Mouse (Mus musculus) limb, embryonic 11.5 days (tissue): ENCODE measurements around the gene Plvap. TPM values are rescaled to one million over a fixed set of nuclear protein-coding genes. Genes with fewer than 3 reads are reported as not detected.
A peak's percentile ranks its signal among the peaks of the same experiment; 100 is the strongest.
"Not testable (repeated sequence)": the region's sequence is repeated elsewhere in the genome, so short reads cannot be mapped to it uniquely, and the experiment has no call there.

ENCODE experiments used
- ATAC-seq: fragments of 200-750 bp; cut with Nextera tagmentation; 2 replicates; pipeline ENCODE4 v1.8.0; 2017; ENCODE audit warnings: low read depth; ENCODE audit not compliant: insufficient number of reproducible peaks, low FRiP score, low TSS enrichment
- DNase-seq: peaks from one replicate; pipeline ENCODE4 v3.0.0-alpha.2; 2015; ENCODE audit warnings: low spot score
- H3K27ac ChIP-seq: fragments of 300-500 bp; sonication (generic); replicated peaks from 2 replicates; pipeline ENCODE4 v1.5.1; 2014; ENCODE audit warnings: low read depth, mild to moderate bottlenecking, low read length
- H3K27me3 ChIP-seq: fragments of 300-500 bp; sonication (generic); 2 replicates; pipeline ENCODE4 v1.6.1; 2014; ENCODE audit warnings: mild to moderate bottlenecking, low read length, mixed read lengths; ENCODE audit not compliant: control insufficient read depth, insufficient read depth
- H3K36me3 ChIP-seq: fragments of 300-500 bp; sonication (generic); 2 replicates; pipeline ENCODE4 v1.6.1; 2014; ENCODE audit warnings: mild to moderate bottlenecking, low read length, moderate library complexity, mixed read lengths; ENCODE audit not compliant: control insufficient read depth, insufficient read depth
- H3K4me1 ChIP-seq: fragments of 300-500 bp; sonication (generic); 2 replicates; pipeline ENCODE4 v1.6.1; 2014; ENCODE audit warnings: low read length, mixed read lengths; ENCODE audit not compliant: control insufficient read depth, insufficient read depth
- H3K4me2 ChIP-seq: fragments of 300-500 bp; sonication (generic); 2 replicates; pipeline ENCODE4 v1.6.1; 2014; ENCODE audit warnings: low read depth, mild to moderate bottlenecking, moderate library complexity; ENCODE audit not compliant: severe bottlenecking
- H3K4me3 ChIP-seq: fragments of 300-500 bp; sonication (generic); 2 replicates; pipeline ENCODE4 v1.5.1; 2014; ENCODE audit warnings: low read depth, low read length
- H3K9ac ChIP-seq: fragments of 300-500 bp; sonication (generic); 2 replicates; pipeline ENCODE4 v1.6.1; 2014; ENCODE audit warnings: mild to moderate bottlenecking, low read length
- H3K9me3 ChIP-seq: fragments of 300-500 bp; sonication (generic); 2 replicates; pipeline ENCODE4 v1.6.1; 2016; ENCODE audit warnings: low read length; ENCODE audit not compliant: control insufficient read depth
- WGBS: fragments of 180-500 bp; shearing (Covaris S2); extraction: QIAGEN DNeasy Blood & Tissue Kit; methylation state at CpG from one replicate; pipeline ENCODE4 v1.1.7; 2014; 5-methylcytosine and 5-hydroxymethylcytosine counted together
- polyA plus RNA-seq: library from polyadenylated mRNA; unstranded; fragments of >200 nt; fragmentation: Nextera tagmentation; extraction: Ambion mirVana; gene quantifications from 2 replicates; pipeline ENCODE4 v1.2.1, GENCODE M21; 2014

Plvap gene
- polyA plus RNA-seq, 1 experiment from 2014 or later, result 58.2 TPM

DNA sequence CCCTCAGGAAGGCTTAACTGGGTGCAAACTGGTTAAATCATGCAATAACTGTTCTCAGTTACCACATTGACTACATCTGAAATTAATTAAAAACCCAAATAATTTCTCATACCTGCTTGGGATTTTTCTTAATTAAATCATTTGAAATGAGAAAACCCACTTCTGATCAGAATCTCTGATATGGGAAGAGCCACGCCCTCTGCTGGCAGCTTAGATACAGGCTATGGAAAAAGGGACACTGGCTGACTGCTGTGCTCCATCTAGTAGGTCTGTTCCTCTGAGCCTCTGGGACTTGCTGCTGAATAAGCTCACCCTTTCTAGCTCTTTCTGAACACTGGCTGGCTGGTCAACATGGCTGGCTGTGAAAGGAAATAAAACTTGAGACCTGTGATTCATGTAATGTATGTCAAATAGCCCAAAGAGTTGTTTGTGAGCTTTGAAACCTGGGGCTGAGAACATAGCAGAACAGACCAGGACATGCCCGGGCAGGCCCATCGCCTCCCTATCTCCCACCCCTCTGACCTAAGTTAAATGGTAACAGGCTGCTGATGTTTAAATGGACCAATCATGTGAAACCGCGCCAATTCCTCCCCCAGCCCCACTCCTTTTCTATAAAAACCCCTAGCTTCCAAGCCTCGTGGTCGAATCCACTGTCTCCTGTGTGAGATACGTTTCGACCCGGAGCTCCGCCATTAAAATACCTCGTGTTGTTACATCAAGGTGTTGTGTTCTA lies 19.3 kb upstream of the Plvap start:
- H3K27me3 ChIP-seq, H3K4me1 ChIP-seq, ATAC-seq, H3K27ac ChIP-seq, H3K9me3 ChIP-seq, H3K36me3 ChIP-seq, H3K9ac ChIP-seq, H3K4me2 ChIP-seq, DNase-seq, H3K4me3 ChIP-seq: not testable (repeated sequence)
- 75% methylated on average over 5 of the region's 12 CpGs for WGBS

DNA sequence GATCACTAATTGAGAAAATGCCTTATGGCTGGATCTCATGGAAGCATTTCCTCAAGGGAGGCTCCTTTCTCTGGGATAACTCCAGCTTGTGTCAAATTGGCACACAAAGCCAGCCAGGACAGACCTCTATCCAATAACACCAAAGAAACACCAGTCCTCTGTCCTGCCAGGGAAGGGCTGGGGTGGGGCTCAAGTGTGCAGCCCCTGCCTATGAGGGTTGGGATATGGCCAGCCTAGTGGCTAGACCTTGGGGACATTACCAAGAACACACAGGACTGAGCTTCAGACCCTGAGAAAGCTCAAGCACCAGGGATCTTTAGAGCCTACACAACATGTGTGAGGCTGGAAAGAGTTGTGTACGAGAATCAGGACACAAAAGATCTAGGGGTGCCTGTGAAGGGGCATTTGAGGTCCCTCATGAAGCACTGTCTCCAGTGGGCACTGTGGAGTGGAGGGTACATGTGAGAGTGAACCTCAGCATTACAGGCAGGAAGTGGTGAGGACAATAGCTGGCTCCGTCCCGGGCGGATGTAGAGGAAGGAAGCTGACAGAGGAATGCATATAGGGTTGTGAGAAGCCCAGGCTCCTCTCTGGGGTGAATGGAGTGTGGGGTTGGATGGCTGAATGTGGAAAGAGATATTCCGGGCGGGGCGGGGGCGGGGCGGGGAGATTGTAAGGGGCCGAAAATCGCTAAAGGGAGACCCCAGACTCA lies 17.0 kb upstream of the Plvap start:
- Histone ChIP-seq H3K36me3 (no peaks in the 10 kb centered on the region), H3K27me3 (peaks cover 15% of the 10 kb centered on the region), H3K9me3 (no peaks in the 10 kb centered on the region), H3K4me2 (no peak overlapping the region), H3K4me1 (peaks cover 3% of the 10 kb centered on the region; the same call in 1 of the 2 replicates), H3K9ac (no peak overlapping the region), H3K4me3 (no peak overlapping the region), H3K27ac (peak overlapping the region; percentile 42; the same call in 1 of the 2 replicates)
- no peak for DNase-seq
- ATAC-seq, result no peak
- 85% methylated on average over 11 of the region's 11 CpGs for WGBS

DNA sequence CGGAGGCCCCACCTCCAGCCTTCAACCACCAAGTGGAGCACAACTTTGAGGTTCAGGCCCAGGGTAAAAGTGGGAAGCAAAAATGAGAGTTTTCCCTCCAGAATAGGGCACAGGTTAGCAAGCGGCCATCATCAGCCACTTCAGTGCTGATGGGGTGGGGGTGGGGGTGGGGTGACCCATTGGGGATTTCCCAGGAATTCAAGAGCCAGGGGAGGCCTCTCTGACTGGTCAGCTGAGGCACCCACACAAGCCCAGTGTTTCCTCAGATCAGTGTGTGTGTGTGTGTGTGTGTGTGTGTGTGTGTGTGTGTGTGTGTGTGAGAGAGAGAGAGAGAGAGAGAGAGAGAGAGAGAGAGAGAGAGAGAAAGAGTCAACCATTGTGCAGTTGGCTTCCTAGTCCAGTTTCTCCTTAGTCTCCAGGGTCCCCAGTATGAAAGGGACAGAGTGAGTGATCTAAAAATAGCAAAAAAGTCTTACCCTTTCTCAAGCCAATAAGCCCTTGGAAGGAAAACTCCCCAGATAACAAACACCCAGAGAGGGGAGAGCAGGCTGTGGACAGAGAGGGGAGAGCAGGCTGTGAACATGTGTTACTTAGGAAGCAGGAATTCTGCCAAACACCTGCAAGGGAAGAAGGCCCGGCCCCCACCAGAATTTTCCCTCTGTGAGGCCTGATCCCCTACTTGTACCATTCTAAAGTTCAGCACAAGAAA lies 15.8 kb upstream of the Plvap start:
- no peaks in the 10 kb centered on the region for H3K36me3 ChIP-seq
- ATAC-seq (no peak), DNase-seq (no peak)
- peaks cover 3% of the 10 kb centered on the region; the same call in 1 of the 2 replicates for H3K4me1 ChIP-seq
- WGBS, result 46% methylated on average over 3 of the region's 3 CpGs
- no peak overlapping the region for H3K4me3 ChIP-seq
- H3K27me3 ChIP-seq, result peaks cover 15% of the 10 kb centered on the region
- no peak overlapping the region for H3K27ac ChIP-seq
- H3K4me2 ChIP-seq, result no peak overlapping the region
- H3K9me3 ChIP-seq, result no peaks in the 10 kb centered on the region
- H3K9ac ChIP-seq, result no peak overlapping the region

DNA sequence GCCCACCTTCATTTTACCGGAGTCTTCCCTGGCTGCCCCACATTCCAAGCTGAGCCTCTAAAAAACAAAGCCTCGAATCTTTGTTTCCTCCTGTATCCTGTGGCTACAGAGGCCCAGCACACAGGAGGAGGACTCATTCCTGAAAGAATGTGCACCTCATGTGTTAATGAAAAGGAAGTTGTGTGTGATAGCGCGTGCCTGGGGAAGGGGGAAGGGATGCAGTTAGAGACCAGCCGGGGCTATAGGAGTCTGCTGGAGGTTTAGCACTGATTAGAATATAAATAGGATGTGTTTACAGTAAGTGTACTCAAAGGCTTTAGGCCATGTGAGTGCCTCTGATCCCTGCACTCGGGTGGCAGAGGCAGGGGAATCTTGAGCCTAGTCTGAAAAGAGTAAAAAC lies 14.7 kb upstream of the Plvap start:
- H3K36me3 ChIP-seq, result no peaks in the 10 kb centered on the region
- H3K27ac ChIP-seq, result no peak overlapping the region
- no peak overlapping the region for H3K9ac ChIP-seq
- DNase-seq, result peak; percentile 43
- no peak overlapping the region for H3K4me3 ChIP-seq
- ATAC-seq, result no peak
- H3K9me3 ChIP-seq, result no peaks in the 10 kb centered on the region
- H3K4me2 ChIP-seq, result no peak overlapping the region
- H3K27me3 ChIP-seq, result peaks cover 15% of the 10 kb centered on the region
- H3K4me1 ChIP-seq, result peaks cover 3% of the 10 kb centered on the region; the same call in 1 of the 2 replicates
- 8% methylated on average over 6 of the region's 6 CpGs for WGBS

DNA sequence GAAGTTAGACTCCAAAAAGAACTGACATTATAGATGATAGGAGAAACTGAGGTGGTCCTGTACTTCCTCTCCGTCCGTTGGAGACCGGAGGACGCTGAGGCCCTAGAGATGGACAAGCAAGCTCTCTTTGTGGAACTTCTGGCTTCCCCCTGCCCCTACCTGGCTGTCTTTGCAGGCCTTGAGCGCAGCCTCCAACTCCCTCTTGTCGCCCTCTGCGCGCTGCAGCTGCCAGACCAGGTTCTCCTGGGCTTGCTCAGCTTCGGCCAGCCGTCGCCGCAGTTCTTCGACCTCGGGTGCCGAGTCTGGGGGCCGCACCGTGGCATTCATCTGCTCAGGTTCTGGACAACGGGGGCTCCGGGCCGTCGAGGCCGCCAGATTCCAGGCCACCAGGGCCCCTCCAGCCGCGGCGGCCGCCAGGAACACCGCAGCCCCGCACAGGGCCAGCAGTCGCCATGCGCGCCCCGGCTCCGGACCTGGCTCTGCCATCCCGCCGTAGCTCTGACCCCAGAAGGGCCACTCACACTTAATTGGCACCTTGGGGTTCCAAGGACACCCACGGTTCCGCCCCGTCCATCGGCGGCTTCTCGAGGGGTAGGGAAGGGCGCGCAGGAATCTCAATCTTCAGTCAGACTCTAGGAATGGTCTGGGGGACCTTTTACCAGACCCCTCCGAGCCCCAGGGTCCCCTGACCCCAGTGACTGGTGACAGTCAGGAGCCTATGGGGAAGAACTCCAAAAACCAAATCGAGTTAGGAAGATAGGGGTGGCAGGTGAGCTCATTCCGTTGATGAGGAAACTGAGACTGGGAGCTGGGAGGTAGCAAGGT lies 13.9 kb upstream of the Plvap start, which contains the start of gene Ccdc194:
Ccdc194 (minus strand) TSS at position 486 of the 825 bp plus-strand sequence.
- peaks cover 15% of the 10 kb centered on the region for H3K27me3 ChIP-seq
- ATAC-seq, result no peak
- no peaks in the 10 kb centered on the region for H3K9me3 ChIP-seq
- peak within 1 kb of the TSS; percentile 27; the same call in 1 of the 2 replicates for H3K4me2 ChIP-seq
- peak within 1 kb of the TSS; percentile 22 for H3K4me3 ChIP-seq
- no peak within 1 kb of the TSS for H3K27ac ChIP-seq
- peak within 1 kb of the TSS; percentile 14; the same call in 1 of the 2 replicates for H3K9ac ChIP-seq
- H3K36me3 ChIP-seq, result no peaks in the 10 kb centered on the region
- H3K4me1 ChIP-seq, result peaks cover 3% of the 10 kb centered on the region; the same call in 1 of the 2 replicates
- 5% methylated on average over 46 of the region's 46 CpGs for WGBS
- peak; percentile 56 for DNase-seq

DNA sequence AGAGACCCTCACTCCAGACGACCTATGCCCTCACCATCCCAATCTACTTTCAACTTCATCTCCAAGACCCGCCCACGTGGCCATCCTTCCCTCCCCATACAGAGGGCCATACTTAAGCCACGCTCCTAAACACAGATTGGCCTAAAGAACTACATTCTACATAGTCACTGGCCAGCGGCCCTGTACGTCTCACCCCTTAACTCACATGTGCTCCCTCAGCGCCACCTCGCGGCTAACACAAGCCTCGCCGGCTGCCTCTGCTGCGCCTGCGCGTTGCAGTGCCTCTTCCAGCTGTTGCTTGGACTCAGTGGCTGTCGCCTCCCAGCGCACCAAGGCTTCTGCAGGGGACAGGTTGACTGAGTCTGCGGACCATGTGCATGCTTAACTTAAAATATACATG lies 10.1 kb upstream of the Plvap start:
- DNase-seq, result peak; percentile 98
- ATAC-seq, result peak; percentile 78
- peaks cover 15% of the 10 kb centered on the region for H3K27me3 ChIP-seq
- H3K9ac ChIP-seq, result no peak overlapping the region
- no peak overlapping the region for H3K27ac ChIP-seq
- no peak overlapping the region for H3K4me2 ChIP-seq
- WGBS, result 6% methylated on average over 17 of the region's 17 CpGs
- H3K9me3 ChIP-seq, result no peaks in the 10 kb centered on the region
- no peaks in the 10 kb centered on the region for H3K36me3 ChIP-seq
- no peak overlapping the region for H3K4me3 ChIP-seq
- peaks cover 3% of the 10 kb centered on the region; the same call in 1 of the 2 replicates for H3K4me1 ChIP-seq

DNA sequence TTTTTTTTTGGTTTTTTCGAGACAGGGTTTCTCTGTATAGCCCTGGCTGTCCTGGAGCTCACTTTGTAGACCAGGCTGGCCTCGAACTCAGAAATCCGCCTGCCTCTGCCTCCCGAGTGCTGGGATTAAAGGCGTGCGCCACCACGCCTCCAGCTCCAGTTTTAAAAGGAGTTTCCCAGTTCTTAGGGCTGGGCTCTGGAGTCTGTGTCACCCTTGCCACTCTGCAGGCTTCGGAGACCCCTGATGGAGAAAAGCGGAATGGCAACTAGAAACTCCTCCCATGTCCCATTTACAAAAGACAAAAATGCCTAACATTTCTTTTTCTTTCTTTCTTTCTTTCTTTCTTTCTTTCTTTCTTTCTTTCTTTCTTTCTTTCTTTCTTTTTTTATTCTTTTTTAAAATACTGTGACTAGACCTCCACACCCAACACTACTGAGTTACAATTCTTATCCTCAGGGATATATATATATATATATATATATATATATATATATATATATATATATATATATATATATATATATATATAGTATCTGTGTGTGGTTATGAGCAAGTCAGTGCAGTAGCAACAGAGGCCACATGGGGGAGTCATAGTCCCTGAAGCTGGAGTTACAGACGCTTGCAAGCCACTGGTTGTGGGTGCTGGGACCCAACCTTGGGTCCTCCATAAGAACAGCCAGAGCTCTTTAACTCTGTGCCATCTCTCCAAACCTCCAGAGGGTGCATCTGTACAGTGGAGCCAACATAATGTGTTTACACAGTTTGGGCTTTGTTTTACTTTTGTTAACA lies 7.7 kb upstream of the Plvap start:
- not testable (repeated sequence) for H3K4me3 ChIP-seq, H3K4me1 ChIP-seq, H3K27me3 ChIP-seq, H3K27ac ChIP-seq, H3K9ac ChIP-seq, H3K36me3 ChIP-seq, H3K9me3 ChIP-seq, ATAC-seq, H3K4me2 ChIP-seq
- DNase-seq, result peak; percentile 83
- 42% methylated on average over 9 of the region's 10 CpGs for WGBS
